Mouse (Mus musculus) bone marrow, adult 2 months (tissue): ENCODE data around the gene Slc35f6.

ENCODE experiments used
- CTCF ChIP-seq: fragments of 200-500 bp; IDR thresholded peaks from 2 replicates; pipeline ENCODE4 v1.5.1; 2011; ENCODE audit warnings: low read length, control low read depth; ENCODE audit not compliant: control insufficient read depth, insufficient read depth
- POLR2A ChIP-seq: fragments of 200-500 bp; IDR thresholded peaks from 2 replicates; pipeline ENCODE4 v1.6.1; 2011; ENCODE audit warnings: low read depth, mild to moderate bottlenecking, control low read depth, low read length, borderline replicate concordance; ENCODE audit not compliant: control insufficient read depth

DNA sequence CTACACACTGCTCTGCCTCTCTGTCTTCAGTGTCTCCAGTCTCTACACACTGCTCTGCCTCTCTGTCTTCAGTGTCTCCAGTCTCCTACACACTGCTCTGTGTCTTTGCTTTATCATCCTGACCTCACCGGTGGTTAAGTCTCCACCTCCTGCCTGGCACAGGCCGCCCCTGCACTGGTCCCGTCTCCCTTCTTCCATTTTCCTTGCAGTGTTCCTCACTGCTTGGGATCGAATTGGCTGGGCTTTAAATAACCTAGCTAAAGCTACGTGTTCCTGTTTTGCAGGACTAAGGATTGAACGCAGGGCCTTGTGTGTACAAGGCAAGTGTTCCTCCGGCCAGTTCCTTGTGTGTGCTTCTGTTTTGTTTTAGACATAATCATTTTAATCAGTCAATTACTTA is 22.4 kb downstream of the Slc35f6 start:
- TF ChIP-seq CTCF (no peak), POLR2A (no peak)
